Mouse (Mus musculus): ENCODE data around the gene Gm4450. TPM values are rescaled to one million over a fixed set of nuclear protein-coding genes. Genes with fewer than 3 reads are reported as not detected.

The Gm4450 gene
- polyA plus RNA-seq (2012; rRNA removed) = not detected in 2 replicates

GRCm38 (mm10) chr3:98457026-98457425 is at the start of gene Gm4450:
Gm4450 (minus strand) TSS chr3:98457126.

Other genes starting within 250 kb of the Gm4450 start
- gene Reg4, start 235.0 kb downstream of the Gm4450 start, polyA plus RNA-seq (2012; rRNA removed) = not detected in 2 replicates
- gene Hmgcs2, start 176.7 kb downstream of the Gm4450 start, polyA plus RNA-seq (2012; rRNA removed) = 5.8 and 8.6 TPM in 2 replicates
- 119 and 126 TPM in 2 replicates for gene Phgdh, start 117.1 kb downstream of the Gm4450 start, polyA plus RNA-seq (2012; rRNA removed)
- gene Zfp697, start 74.7 kb downstream of the Gm4450 start, polyA plus RNA-seq (2012; rRNA removed) = 17.1 and 17.6 TPM in 2 replicates
- not detected in 2 replicates for gene Hsd3b4, start 53.4 kb upstream of the Gm4450 start, polyA plus RNA-seq (2012; rRNA removed)
- not detected in 2 replicates for gene Gm10681, start 131.7 kb upstream of the Gm4450 start, polyA plus RNA-seq (2012; rRNA removed)
- gene Hsd3b5, start 173.1 kb upstream of the Gm4450 start, polyA plus RNA-seq (2012; rRNA removed) = not detected in 2 replicates

Measured in central nervous system, embryonic 14 days (tissue).